Mouse (Mus musculus) lung, postnatal 0 days (tissue): ENCODE data around the gene Pcbp3.

Experiments used
- CTCF ChIP-seq: IDR thresholded peaks from 2 replicates; pipeline ENCODE4 v1.5.1; 2016; ENCODE audit warnings: antibody characterized with exemption, mild to moderate bottlenecking
- EP300 ChIP-seq: IDR thresholded peaks from 2 replicates; pipeline ENCODE4 v1.6.1; 2016; ENCODE audit warnings: antibody characterized with exemption, mild to moderate bottlenecking, control low read depth

GRCm38 (mm10) chr10:76815481-76815880, 146.2 kb downstream of the Pcbp3 start:
- no peak for TF ChIP-seq CTCF
- TF ChIP-seq EP300, result no peak
